Mouse (Mus musculus): ENCODE results near the gene Slc35e4. TPM values are rescaled to one million over a fixed set of nuclear protein-coding genes. Genes with fewer than 3 reads are reported as not detected.
"Not testable (repeated sequence)": the region's sequence is repeated elsewhere in the genome, so short reads cannot be mapped to it uniquely, and the experiment has no call there.

Slc35e4 gene
- polyA plus RNA-seq, 1 experiment from 2014 or later, result 3.6 TPM

DNA sequence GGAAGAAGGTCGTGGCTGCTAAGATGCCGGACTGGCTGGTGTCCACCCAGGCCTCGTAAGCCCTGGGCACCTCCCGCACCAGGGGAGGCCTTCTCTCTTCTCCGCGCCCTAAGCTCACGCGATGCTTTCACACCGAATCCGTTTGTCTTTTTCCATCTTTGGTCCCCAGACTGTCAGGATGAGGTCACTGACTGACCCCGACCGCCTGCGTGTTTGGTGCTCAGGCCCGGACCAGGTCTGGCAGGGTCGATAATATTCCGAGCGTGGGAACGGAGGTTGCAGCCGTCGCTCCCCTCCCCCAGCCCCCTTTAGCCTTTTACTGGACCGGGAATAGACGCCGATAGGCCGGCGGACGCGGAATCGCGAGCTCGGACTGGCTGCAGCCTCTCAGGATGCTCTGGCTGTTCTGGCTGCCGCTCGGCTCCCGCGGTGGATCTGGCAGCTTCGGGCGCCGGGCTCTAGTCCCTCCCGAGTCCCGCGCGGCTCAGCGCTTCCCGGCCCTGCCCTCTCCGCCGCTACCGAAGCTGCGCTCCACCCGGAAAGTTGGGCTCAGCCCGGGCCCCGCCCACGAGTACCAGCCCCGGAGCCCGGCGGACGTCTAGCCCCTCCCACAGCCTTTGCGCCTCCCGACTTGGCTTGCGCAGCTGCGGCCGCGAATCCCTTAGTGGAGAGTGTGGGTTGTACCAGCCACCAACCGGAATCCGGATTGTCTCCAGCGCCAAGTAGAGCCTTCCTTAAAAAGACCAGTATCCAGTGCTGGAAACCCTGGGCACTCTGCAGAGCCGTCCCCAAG is 952 bp downstream of the Slc35e4 start:
- ATAC-seq (replicated peaks; ENCODE audit: insufficient number of reproducible peaks, insufficient read depth, low FRiP score, low read depth), result peak; percentile 82
- under 1% methylated on average over 65 of the region's 65 CpGs for WGBS

GRCm38 (mm10) chr11:3912875-3913271 is 1.6 kb downstream of the Slc35e4 start:
- ATAC-seq (replicated peaks; ENCODE audit: insufficient number of reproducible peaks, insufficient read depth, low FRiP score, low read depth), result peak; percentile 1
- WGBS, result 3% methylated on average over 16 of the region's 16 CpGs
- peaks cover 42% of the 10 kb centered on the region for H3K4me1 ChIP-seq (replicated peaks)
- H3K4me3 ChIP-seq, result peak overlapping the region; percentile 57
- 0 out of 2 replicates have a peak, but pooled peaks cover 3% of the 10 kb centered on the region for H3K36me3 ChIP-seq
- H3K9me3 ChIP-seq (replicated peaks), result no peaks in the 10 kb centered on the region
- H3K27me3 ChIP-seq, result no peaks in the 10 kb centered on the region
- H3K4me2 ChIP-seq, result peak overlapping the region; percentile 91
- 0 out of 2 replicates have a peak overlapping the region, but pooled peaks have one; percentile 50 for H3K27ac ChIP-seq
- peak overlapping the region; percentile 57 for H3K9ac ChIP-seq

More for the DNA sequence above, 952 bp downstream of the Slc35e4 start:
- no peaks in the 10 kb centered on the region for H3K27me3 ChIP-seq
- H3K4me1 ChIP-seq (replicated peaks), result peaks cover 42% of the 10 kb centered on the region
- H3K4me3 ChIP-seq, result peak overlapping the region; percentile 57
- no peaks in the 10 kb centered on the region for H3K9me3 ChIP-seq (replicated peaks)
- 0 out of 2 replicates have a peak, but pooled peaks cover 3% of the 10 kb centered on the region for H3K36me3 ChIP-seq
- H3K4me2 ChIP-seq, result peak overlapping the region; percentile 91
- H3K9ac ChIP-seq, result peak overlapping the region; percentile 57
- peak overlapping the region; percentile 50 for H3K27ac ChIP-seq

GRCm38 (mm10) chr11:3912100-3912874 is 2.2 kb downstream of the Slc35e4 start:
- Histone ChIP-seq H3K36me3 (peaks cover 2% of the 10 kb centered on the region; the same call in 1 of the 2 replicates), H3K9ac (peak overlapping the region; percentile 57), H3K4me3 (peak overlapping the region; percentile 57), H3K4me1 (replicated peaks) (peaks cover 42% of the 10 kb centered on the region), H3K4me2 (peak overlapping the region; percentile 91), H3K27me3 (no peaks in the 10 kb centered on the region), H3K27ac (peak overlapping the region; percentile 43), H3K9me3 (replicated peaks) (no peaks in the 10 kb centered on the region)
- ATAC-seq (replicated peaks; ENCODE audit: insufficient number of reproducible peaks, insufficient read depth, low FRiP score, low read depth), result peak; percentile 1; the same call in 1 of the 2 replicates
- 23% methylated on average over 19 of the region's 19 CpGs for WGBS

- not testable (repeated sequence) for H3K4me3 ChIP-seq; H3K9me3 ChIP-seq (replicated peaks); H3K27me3 ChIP-seq; H3K36me3 ChIP-seq; ATAC-seq (replicated peaks; ENCODE audit: insufficient number of reproducible peaks, insufficient read depth, low FRiP score, low read depth)
- Histone ChIP-seq H3K9ac (0 out of 2 replicates have a peak overlapping the region, but pooled peaks have one; percentile 2), H3K27ac (peak overlapping the region; percentile 56), H3K4me2 (peak overlapping the region; percentile 91), H3K4me1 (replicated peaks) (peaks cover 42% of the 10 kb centered on the region)
- 82% methylated on average over 6 of the region's 6 CpGs for WGBS
Observed at GRCm38 (mm10) chr11:3911440-3911839, 3.0 kb downstream of the Slc35e4 start.

DNA sequence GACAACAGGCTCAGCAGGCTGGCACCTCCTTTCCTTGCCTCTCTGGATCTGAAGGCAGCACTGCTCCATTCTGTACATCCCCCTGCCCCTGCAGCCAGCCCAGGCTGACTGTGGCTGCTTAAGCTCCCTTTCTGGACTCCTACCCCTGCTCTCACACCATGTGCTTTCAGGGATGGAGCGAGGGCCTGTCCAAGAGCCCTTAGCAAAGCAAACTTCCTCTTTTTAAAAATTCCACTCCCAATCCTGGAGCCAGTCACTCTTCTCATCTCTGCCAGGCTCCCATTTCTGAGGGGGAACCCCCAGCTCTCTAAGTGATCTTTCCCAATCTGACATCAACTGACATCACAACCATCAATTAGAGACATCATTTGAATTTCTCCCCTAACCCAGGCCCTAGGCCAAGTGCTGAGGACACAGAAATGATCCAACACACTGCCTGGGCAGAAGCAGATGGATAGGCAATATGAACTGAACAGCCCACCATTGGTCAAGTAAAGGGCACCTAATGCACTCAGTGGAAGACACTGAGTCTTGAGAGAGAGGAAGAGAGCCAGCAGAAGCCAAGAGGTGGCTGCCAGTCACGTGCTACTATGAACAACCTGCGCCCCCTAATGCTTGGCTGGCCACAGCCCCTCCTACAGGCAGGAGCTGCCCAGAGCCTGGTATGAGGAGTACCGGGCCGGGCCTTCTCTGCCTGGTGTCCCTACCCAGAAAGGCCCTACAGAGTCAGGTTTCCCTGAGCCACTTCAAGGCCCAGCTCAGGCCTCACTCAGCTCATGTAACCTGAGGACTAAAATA is 3.8 kb downstream of the Slc35e4 start:
- H3K27me3 ChIP-seq, result no peaks in the 10 kb centered on the region
- ATAC-seq (replicated peaks; ENCODE audit: insufficient number of reproducible peaks, insufficient read depth, low FRiP score, low read depth), result no peak
- H3K36me3 ChIP-seq, result no peaks in the 10 kb centered on the region; the same call in 1 of the 2 replicates
- H3K27ac ChIP-seq, result peak overlapping the region; percentile 56
- 47% methylated on average over 5 of the region's 5 CpGs for WGBS
- H3K9me3 ChIP-seq (replicated peaks), result no peaks in the 10 kb centered on the region
- H3K4me3 ChIP-seq, result no peak overlapping the region
- 0 out of 2 replicates have a peak overlapping the region, but pooled peaks have one; percentile 2 for H3K9ac ChIP-seq
- peak overlapping the region; percentile 91 for H3K4me2 ChIP-seq
- H3K4me1 ChIP-seq (replicated peaks), result peaks cover 38% of the 10 kb centered on the region

GRCm38 (mm10) chr11:3909236-3909635 is 5.2 kb downstream of the Slc35e4 start:
- WGBS, result 78% methylated on average over 4 of the region's 4 CpGs
- Histone ChIP-seq H3K27ac (no peak overlapping the region), H3K4me2 (no peak overlapping the region), H3K4me1 (replicated peaks) (peaks cover 35% of the 10 kb centered on the region), H3K27me3 (no peaks in the 10 kb centered on the region), H3K9ac (no peak overlapping the region), H3K36me3 (no peaks in the 10 kb centered on the region; the same call in 1 of the 2 replicates), H3K4me3 (no peak overlapping the region), H3K9me3 (replicated peaks) (no peaks in the 10 kb centered on the region)
- ATAC-seq (replicated peaks; ENCODE audit: insufficient number of reproducible peaks, insufficient read depth, low FRiP score, low read depth), result no peak

DNA sequence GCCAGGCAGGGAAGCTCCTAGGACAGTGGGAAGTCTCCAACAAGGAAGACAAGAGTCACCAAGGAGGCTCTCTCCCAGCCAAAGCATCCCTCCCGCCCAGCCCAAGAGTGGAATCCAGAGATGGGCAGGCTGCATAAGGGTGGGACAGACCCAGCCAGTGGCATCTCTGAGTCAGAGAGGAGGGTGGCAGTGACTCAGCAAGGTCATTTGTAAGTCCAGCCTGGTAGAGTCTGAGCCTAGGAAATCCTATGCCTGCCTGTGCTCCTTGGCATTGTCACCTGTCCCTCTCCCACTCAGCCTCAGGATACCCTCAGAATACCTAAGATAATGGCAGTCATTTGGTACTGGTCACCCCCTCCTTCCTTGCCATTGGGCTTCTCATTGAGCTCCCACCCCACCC is 9.0 kb downstream of the Slc35e4 start:
- peaks cover 3% of the 10 kb centered on the region for H3K4me1 ChIP-seq (replicated peaks)
- no peak for ATAC-seq (replicated peaks; ENCODE audit: insufficient number of reproducible peaks, insufficient read depth, low FRiP score, low read depth)

GRCm38 (mm10) chr11:3904673-3905072 is 9.8 kb downstream of the Slc35e4 start:
- Histone ChIP-seq H3K4me2 (no peak overlapping the region), H3K9ac (no peak overlapping the region), H3K9me3 (replicated peaks) (no peaks in the 10 kb centered on the region), H3K4me3 (no peak overlapping the region), H3K27ac (no peak overlapping the region), H3K27me3 (no peaks in the 10 kb centered on the region), H3K36me3 (no peaks in the 10 kb centered on the region; the same call in 1 of the 2 replicates), H3K4me1 (replicated peaks) (peaks cover 5% of the 10 kb centered on the region; the same call in 1 of the 2 replicates)
- 76% methylated on average over 6 of the region's 6 CpGs for WGBS
- no peak for ATAC-seq (replicated peaks; ENCODE audit: insufficient number of reproducible peaks, insufficient read depth, low FRiP score, low read depth)

More for the DNA sequence above, 9.0 kb downstream of the Slc35e4 start:
- no peak overlapping the region for H3K9ac ChIP-seq
- H3K9me3 ChIP-seq (replicated peaks), result no peaks in the 10 kb centered on the region
- no peak overlapping the region for H3K4me3 ChIP-seq
- no peak overlapping the region for H3K27ac ChIP-seq
- H3K27me3 ChIP-seq, result no peaks in the 10 kb centered on the region
- no peak overlapping the region for H3K4me2 ChIP-seq
- H3K36me3 ChIP-seq, result no peaks in the 10 kb centered on the region; the same call in 1 of the 2 replicates
- 88% methylated on average over 1 of the region's 1 CpGs for WGBS

- WGBS, result 74% methylated on average over 5 of the region's 5 CpGs
Observed at GRCm38 (mm10) chr11:3903046-3903445, 11.4 kb downstream of the Slc35e4 start.

GRCm38 (mm10) chr11:3902516-3902915 is 11.9 kb downstream of the Slc35e4 start:
- no peak overlapping the region for H3K4me3 ChIP-seq
- H3K36me3 ChIP-seq, result peaks cover 1% of the 10 kb centered on the region; the same call in 1 of the 2 replicates
- no peak for ATAC-seq (replicated peaks; ENCODE audit: insufficient number of reproducible peaks, insufficient read depth, low FRiP score, low read depth)
- no peak overlapping the region for H3K4me2 ChIP-seq
- no peak overlapping the region for H3K9ac ChIP-seq
- peaks cover 5% of the 10 kb centered on the region; the same call in 1 of the 2 replicates for H3K4me1 ChIP-seq (replicated peaks)
- no peaks in the 10 kb centered on the region for H3K9me3 ChIP-seq (replicated peaks)
- no peak overlapping the region for H3K27ac ChIP-seq
- no peaks in the 10 kb centered on the region for H3K27me3 ChIP-seq
- 88% methylated on average over 3 of the region's 3 CpGs for WGBS

More at GRCm38 (mm10) chr11:3903046-3903445, 11.4 kb downstream of the Slc35e4 start:
- H3K27ac ChIP-seq, result no peak overlapping the region
- H3K9ac ChIP-seq, result no peak overlapping the region
- no peaks in the 10 kb centered on the region for H3K27me3 ChIP-seq
- H3K4me3 ChIP-seq, result no peak overlapping the region
- ATAC-seq (replicated peaks; ENCODE audit: insufficient number of reproducible peaks, insufficient read depth, low FRiP score, low read depth), result no peak
- H3K4me1 ChIP-seq (replicated peaks), result peaks cover 5% of the 10 kb centered on the region; the same call in 1 of the 2 replicates
- no peaks in the 10 kb centered on the region for H3K9me3 ChIP-seq (replicated peaks)
- no peaks in the 10 kb centered on the region; the same call in 1 of the 2 replicates for H3K36me3 ChIP-seq
- no peak overlapping the region for H3K4me2 ChIP-seq

Measured in heart, embryonic 15.5 days (tissue).